Mouse (Mus musculus) cerebellum, postnatal 4 days (tissue): Measurements from ENCODE around the gene Mkln1.

Source experiments
- DNase-seq, 2 experiments: peaks; one replicate each; pipeline ENCODE4 v3.0.0; 2022; ENCODE audit warnings: low spot score in 2 of 2, mixed read lengths in 1 of 2

The Mkln1 gene

GRCm38 (mm10) chr6:31398431-31399205 lies at the start of gene Mkln1:
Gene Mkln1, plus strand, starts transcription at chr6:31398735.
- peak; percentile 80 to 89 for DNase-seq

GRCm38 (mm10) chr6:31356444-31357191 lies 41.9 kb upstream of the Mkln1 start:
- DNase-seq, result no peak

- peak in 1 of 2 experiments; percentile 23 for DNase-seq
These were observed 41.2 kb upstream of the Mkln1 start for GRCm38 (mm10) chr6:31357286-31357685.

- no peak for DNase-seq
These were observed 35.9 kb upstream of the Mkln1 start for GRCm38 (mm10) chr6:31362617-31363016.

- DNase-seq, result no peak
These were observed 34.1 kb upstream of the Mkln1 start for GRCm38 (mm10) chr6:31364399-31364798.

- no peak for DNase-seq
These were observed 30.6 kb upstream of the Mkln1 start for GRCm38 (mm10) chr6:31367947-31368346.

GRCm38 (mm10) chr6:31368559-31368958 lies 30.0 kb upstream of the Mkln1 start:
- DNase-seq, result no peak

GRCm38 (mm10) chr6:31369875-31370274 lies 28.7 kb upstream of the Mkln1 start:
- DNase-seq, result peak in 1 of 2 experiments; percentile 40

GRCm38 (mm10) chr6:31370550-31371061 lies 27.9 kb upstream of the Mkln1 start:
- no peak for DNase-seq

GRCm38 (mm10) chr6:31371140-31371539 lies 27.4 kb upstream of the Mkln1 start:
- DNase-seq, result no peak

- DNase-seq, result no peak
These were observed 25.9 kb upstream of the Mkln1 start for GRCm38 (mm10) chr6:31372620-31373019.

- DNase-seq, result no peak
These were observed 25.4 kb upstream of the Mkln1 start for GRCm38 (mm10) chr6:31373084-31373673.

GRCm38 (mm10) chr6:31382989-31383388 lies 15.5 kb upstream of the Mkln1 start:
- DNase-seq, result no peak

GRCm38 (mm10) chr6:31384794-31385193 lies 13.7 kb upstream of the Mkln1 start:
- no peak for DNase-seq

GRCm38 (mm10) chr6:31385281-31386145 lies 13.0 kb upstream of the Mkln1 start:
- DNase-seq, result no peak

GRCm38 (mm10) chr6:31389716-31390115 lies 8.8 kb upstream of the Mkln1 start:
- DNase-seq, result peak in 1 of 2 experiments; percentile 16

GRCm38 (mm10) chr6:31390243-31390981 lies 8.1 kb upstream of the Mkln1 start:
- no peak for DNase-seq

- DNase-seq, result no peak
These were observed 5.7 kb upstream of the Mkln1 start for GRCm38 (mm10) chr6:31392871-31393270.

- no peak for DNase-seq
These were observed 2.4 kb upstream of the Mkln1 start for GRCm38 (mm10) chr6:31396118-31396517.

- no peak for DNase-seq
These were observed 1.2 kb upstream of the Mkln1 start for GRCm38 (mm10) chr6:31397308-31397707.
